Mouse (Mus musculus): ENCODE results near the gene 1700030J22Rik. TPM values are rescaled to one million over a fixed set of nuclear protein-coding genes. Genes with fewer than 3 reads are reported as not detected.

The 1700030J22Rik gene
- polyA plus RNA-seq, 1 experiment: 176 TPM

DNA sequence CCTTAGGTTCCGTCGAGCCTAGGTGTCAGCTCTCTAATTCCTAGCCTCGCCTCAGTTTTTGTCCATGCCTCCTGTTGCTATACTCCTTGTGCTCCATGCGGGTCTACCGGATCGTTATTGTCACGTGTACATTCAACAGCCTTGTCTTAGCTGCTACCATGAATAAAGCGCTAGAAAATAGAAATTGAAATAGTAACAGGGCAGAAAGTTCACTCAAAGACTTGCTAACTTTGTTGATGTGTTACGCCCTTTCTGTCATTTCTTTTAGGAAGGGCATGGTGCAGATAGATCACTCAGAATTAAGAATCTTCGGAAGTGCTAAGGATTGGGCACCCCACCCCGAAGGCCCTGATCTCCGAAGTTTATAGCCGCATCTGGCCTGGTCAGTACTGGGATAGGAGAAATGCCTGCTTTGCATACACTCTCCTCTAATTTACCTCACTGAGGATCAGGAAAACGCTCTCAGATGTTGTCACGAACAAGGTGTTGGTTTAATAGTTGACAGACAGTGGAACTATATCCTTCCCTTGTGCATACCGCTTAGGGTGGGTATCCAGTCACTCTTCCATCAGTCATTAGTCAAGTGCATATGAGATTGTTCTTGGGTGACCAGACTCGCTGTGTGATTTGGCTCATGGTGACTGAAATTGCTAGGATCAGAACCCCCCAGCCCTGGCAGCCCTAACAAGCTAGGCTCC lies 56.5 kb downstream of the 1700030J22Rik start:
- H3K4me3 ChIP-seq (ENCODE audit: control insufficient read depth, low read depth, low read length): peak overlapping the region; percentile 98
- H3K27ac ChIP-seq (ENCODE audit: control insufficient read depth, insufficient read depth, low read depth, low read length): peak overlapping the region; percentile 95
- peaks cover 2% of the 10 kb centered on the region; the same call in 1 of the 2 replicates for H3K36me3 ChIP-seq (ENCODE audit: control insufficient read depth, insufficient read depth, low read length)
- H3K4me1 ChIP-seq (ENCODE audit: control insufficient read depth, insufficient read depth, low read length): peaks cover 4% of the 10 kb centered on the region
- H3K27me3 ChIP-seq (ENCODE audit: control insufficient read depth, insufficient read depth, low read length): no peaks in the 10 kb centered on the region
- no peak for TF ChIP-seq POLR2A (IDR thresholded peaks at IDR 0.05; ENCODE audit: control insufficient read depth, low read depth, low read length)

DNA sequence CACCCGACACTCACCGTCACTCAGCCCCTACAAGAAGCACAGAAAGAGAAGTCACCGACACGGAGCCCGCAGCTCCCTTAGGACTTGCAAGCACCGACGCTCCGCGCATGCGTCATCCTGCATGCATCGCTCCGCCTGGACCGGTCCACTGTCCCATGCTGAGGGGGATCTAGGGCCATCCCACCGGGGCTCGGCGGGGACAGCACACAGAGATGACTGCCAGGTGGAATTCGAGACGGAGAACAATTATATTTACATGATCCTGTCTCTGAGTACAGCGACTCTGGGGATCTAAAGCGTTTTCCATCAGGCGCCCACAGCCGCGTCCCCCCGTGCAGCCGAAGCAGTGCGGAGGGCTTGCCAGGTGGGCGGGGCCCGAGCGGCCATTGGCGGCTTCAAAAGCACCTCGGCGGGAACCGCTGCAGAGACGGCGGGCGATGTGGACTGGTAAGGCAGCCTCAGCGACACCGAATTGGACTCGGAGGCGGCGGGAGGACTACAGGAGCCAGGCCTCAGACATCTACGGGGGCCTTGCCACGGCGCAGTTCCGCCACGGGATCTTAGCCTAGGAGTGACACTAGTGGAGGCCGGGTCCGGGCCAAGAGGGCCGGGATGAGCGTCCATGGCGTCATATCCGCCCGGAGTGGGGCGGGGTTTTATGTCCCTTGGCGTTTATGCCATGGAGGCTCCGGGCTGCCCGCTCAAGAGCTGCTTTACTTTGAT lies 57.3 kb downstream of the 1700030J22Rik start, which contains the start of the genes Cmc2 and Cenpn:
Gene Cmc2, minus strand, starts transcription at position 119 of the 723 bp plus-strand sequence.
Gene Cenpn, plus strand, starts transcription at position 394 of the 723 bp plus-strand sequence.
- peak within 1 kb of the TSS; percentile 95 for H3K27ac ChIP-seq (ENCODE audit: control insufficient read depth, insufficient read depth, low read depth, low read length)
- H3K27me3 ChIP-seq (ENCODE audit: control insufficient read depth, insufficient read depth, low read length): no peaks in the 10 kb centered on the region
- TF ChIP-seq POLR2A (IDR thresholded peaks at IDR 0.05; ENCODE audit: control insufficient read depth, low read depth, low read length) (peak; percentile 57), CTCF (IDR thresholded peaks at IDR 0.05; ENCODE audit: control insufficient read depth, insufficient read depth, insufficient replicate concordance, low read depth, low read length) (no peak)
- H3K4me1 ChIP-seq (ENCODE audit: control insufficient read depth, insufficient read depth, low read length): peaks cover 4% of the 10 kb centered on the region
- peaks cover 1% of the 10 kb centered on the region; the same call in 1 of the 2 replicates for H3K36me3 ChIP-seq (ENCODE audit: control insufficient read depth, insufficient read depth, low read length)
- H3K4me3 ChIP-seq (ENCODE audit: control insufficient read depth, low read depth, low read length): peak within 1 kb of the TSS; percentile 98

DNA sequence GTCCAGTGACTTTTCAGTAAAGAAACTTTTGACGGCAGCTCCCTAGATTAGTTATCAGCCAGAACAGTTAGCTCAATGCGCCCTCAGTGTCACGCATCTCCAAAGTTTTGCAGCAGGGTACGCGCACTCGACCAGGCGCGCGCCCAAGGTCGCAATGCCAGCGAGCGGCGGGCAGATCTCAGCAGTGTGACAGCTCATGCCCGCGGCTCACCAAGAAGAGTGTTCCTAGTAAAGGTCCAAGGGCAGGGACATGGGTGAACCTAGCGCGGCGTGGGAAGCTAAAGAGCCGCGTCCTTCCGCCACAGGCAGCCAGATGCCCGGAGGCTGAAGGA lies 57.8 kb downstream of the 1700030J22Rik start:
- H3K27ac ChIP-seq (ENCODE audit: control insufficient read depth, insufficient read depth, low read depth, low read length): peak overlapping the region; percentile 95
- TF ChIP-seq POLR2A (IDR thresholded peaks at IDR 0.05; ENCODE audit: control insufficient read depth, low read depth, low read length) (no peak), CTCF (IDR thresholded peaks at IDR 0.05; ENCODE audit: control insufficient read depth, insufficient read depth, insufficient replicate concordance, low read depth, low read length) (no peak)
- H3K4me1 ChIP-seq (ENCODE audit: control insufficient read depth, insufficient read depth, low read length): peaks cover 4% of the 10 kb centered on the region
- H3K27me3 ChIP-seq (ENCODE audit: control insufficient read depth, insufficient read depth, low read length): no peaks in the 10 kb centered on the region
- peaks cover 1% of the 10 kb centered on the region; the same call in 1 of the 2 replicates for H3K36me3 ChIP-seq (ENCODE audit: control insufficient read depth, insufficient read depth, low read length)
- peak overlapping the region; percentile 98 for H3K4me3 ChIP-seq (ENCODE audit: control insufficient read depth, low read depth, low read length)

Other genes starting within 250 kb of the 1700030J22Rik start
- gene Cdyl2, start 246.0 kb downstream of the 1700030J22Rik start, polyA plus RNA-seq (2012; rRNA removed): 11.3 and 11.9 TPM in 2 replicates
- 12.0 and 12.8 TPM in 2 replicates for gene Cmc2, start 57.5 kb downstream of the 1700030J22Rik start, polyA plus RNA-seq (2012; rRNA removed)
- gene Cenpn, start 57.2 kb downstream of the 1700030J22Rik start, polyA plus RNA-seq (2012; rRNA removed): 141 TPM in 2 replicates
- gene Atmin, start 35.6 kb downstream of the 1700030J22Rik start, polyA plus RNA-seq (2012; rRNA removed): 35.2 and 37.7 TPM in 2 replicates
- 7.3 and 7.6 TPM in 2 replicates for gene Gcsh, start 14.6 kb upstream of the 1700030J22Rik start, polyA plus RNA-seq (2012; rRNA removed)
- gene Pkd1l2, start 103.5 kb upstream of the 1700030J22Rik start, polyA plus RNA-seq (2012; rRNA removed): 2.9 and 3.1 TPM in 2 replicates
- 31.9 and 38.7 TPM in 2 replicates for gene Bco1, start 116.9 kb upstream of the 1700030J22Rik start, polyA plus RNA-seq (2012; rRNA removed)
- gene Gan, start 179.2 kb upstream of the 1700030J22Rik start, polyA plus RNA-seq (2012; rRNA removed): 3.8 and 4.1 TPM in 2 replicates